Comparison of ENCODE assay signal across 10 mouse cellular contexts in the genomic region with DNA sequence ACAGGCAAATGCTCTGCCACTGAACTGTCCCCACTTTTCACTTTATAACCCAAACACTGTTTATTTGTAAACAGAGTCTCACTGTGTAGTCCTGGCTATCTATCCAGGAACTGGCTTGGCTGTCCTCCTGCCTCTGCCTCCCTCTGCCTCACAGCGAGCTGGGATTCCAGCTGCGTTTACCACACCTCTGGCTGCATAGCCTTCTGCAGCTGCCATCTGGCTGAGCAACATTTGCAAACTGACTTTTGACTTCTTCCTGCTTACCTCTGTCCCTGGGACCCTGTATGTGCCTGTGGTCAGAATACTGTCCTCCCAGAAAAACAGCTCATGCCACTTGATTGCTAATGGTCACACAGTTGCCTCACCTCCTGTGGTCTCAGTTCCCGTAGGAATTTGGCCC. TPM values are rescaled to one million over a fixed set of nuclear protein-coding genes. Genes with fewer than 3 reads are reported as not detected.
DNase-seq lines count a peak whose midpoint lies in the region; ATAC-seq lines count a peak whose summit lies in the region.
"Had no signal": no experiment of that assay in that cellular context is flagged by ENCODE, and none has a peak within 500 bp of the region (broad histone marks: within the 10 kb centered on the region; RNA-seq: fewer than 3 reads in every experiment).

No protein-coding gene starts in this region.

- no peak overlapping the region for H3K4me2 ChIP-seq in embryonic facial prominence, embryonic 11.5 days (ENCODE audit: low read depth, low read length)
- no peak overlapping the region for H3K4me2 ChIP-seq in kidney, embryonic 14.5 days (replicated peaks; ENCODE audit: low read depth, low read length)
- H3K4me2 ChIP-seq in intestine, embryonic 16.5 days (ENCODE audit: low read depth, low read length), result peak overlapping the region; percentile 89

- H3K9ac ChIP-seq in embryonic facial prominence, embryonic 11.5 days (replicated peaks; ENCODE audit: low read length), result no peak overlapping the region
- H3K9ac ChIP-seq in kidney, embryonic 14.5 days (ENCODE audit: low read depth, low read length), result no peak overlapping the region
- H3K9ac ChIP-seq in intestine, embryonic 16.5 days (ENCODE audit: low read depth, low read length), result peak overlapping the region; percentile 84

- no peak for ATAC-seq in embryonic facial prominence, embryonic 11.5 days (replicated peaks; ENCODE audit: insufficient number of reproducible peaks, low FRiP score, low TSS enrichment, low read depth)
- ATAC-seq in kidney, embryonic 14.5 days (ENCODE audit: low FRiP score, low TSS enrichment), result no peak
- ATAC-seq in intestine, embryonic 16.5 days, result no peak
- ATAC-seq in megakaryocyte-erythroid progenitor cell, adult 5-6 weeks (replicated peaks; ENCODE audit: low FRiP score, low TSS enrichment, poor library complexity, severe bottlenecking), result no peak

- 71% methylated on average over 3 of the region's 3 CpGs for WGBS in embryonic facial prominence, embryonic 11.5 days
- WGBS in embryonic facial prominence, embryonic 10.5 days, result 77% methylated on average over 3 of the region's 3 CpGs
- 60% methylated on average over 3 of the region's 3 CpGs for WGBS in kidney, embryonic 14.5 days
- WGBS in intestine, embryonic 16.5 days, result 46% methylated on average over 3 of the region's 3 CpGs

- no peaks in the 10 kb centered on the region; the same call in 1 of the 2 replicates for H3K36me3 ChIP-seq in embryonic facial prominence, embryonic 11.5 days (replicated peaks; ENCODE audit: control insufficient read depth, insufficient read depth, low read depth, low read length)
- H3K36me3 ChIP-seq in embryonic facial prominence, embryonic 10.5 days (replicated peaks), result peaks cover 19% of the 10 kb centered on the region
- peaks cover 13% of the 10 kb centered on the region for H3K36me3 ChIP-seq in kidney, embryonic 14.5 days (ENCODE audit: control insufficient read depth, insufficient read depth, low read length)
- no peaks in the 10 kb centered on the region for H3K36me3 ChIP-seq in intestine, embryonic 16.5 days (ENCODE audit: control insufficient read depth, insufficient read depth, low read length)

- H3K27me3 ChIP-seq in embryonic facial prominence, embryonic 11.5 days (ENCODE audit: control insufficient read depth, insufficient read depth, low read length), result no peaks in the 10 kb centered on the region
- no peaks in the 10 kb centered on the region for H3K27me3 ChIP-seq in embryonic facial prominence, embryonic 10.5 days (replicated peaks; ENCODE audit: low read depth, poor library complexity, severe bottlenecking)
- no peaks in the 10 kb centered on the region for H3K27me3 ChIP-seq in kidney, embryonic 14.5 days (ENCODE audit: control insufficient read depth, insufficient read depth, low read length)
- no peaks in the 10 kb centered on the region for H3K27me3 ChIP-seq in intestine, embryonic 16.5 days (replicated peaks; ENCODE audit: control insufficient read depth, insufficient read depth, low read length)

- H3K4me3 ChIP-seq in embryonic facial prominence, embryonic 11.5 days (ENCODE audit: low read depth, low read length), result no peak overlapping the region
- H3K4me3 ChIP-seq in embryonic facial prominence, embryonic 10.5 days, result no peak overlapping the region
- no peak overlapping the region for H3K4me3 ChIP-seq in kidney, embryonic 14.5 days (ENCODE audit: low read length)
- H3K4me3 ChIP-seq in intestine, embryonic 16.5 days (ENCODE audit: low read length), result peak overlapping the region; percentile 1; the same call in 1 of the 2 replicates

- peak overlapping the region; percentile 89; the same call in 1 of the 2 replicates for H3K27ac ChIP-seq in embryonic facial prominence, embryonic 11.5 days (replicated peaks; ENCODE audit: low read depth, low read length)
- H3K27ac ChIP-seq in embryonic facial prominence, embryonic 10.5 days (replicated peaks), result no peak overlapping the region
- 0 out of 2 replicates have a peak overlapping the region, but pooled peaks have one; percentile 7 for H3K27ac ChIP-seq in kidney, embryonic 14.5 days (ENCODE audit: low read depth, low read length)
- peak overlapping the region; percentile 98 for H3K27ac ChIP-seq in intestine, embryonic 16.5 days (ENCODE audit: low read length)

- DNase-seq in embryonic facial prominence, embryonic 11.5 days (ENCODE audit: low spot score), result no peak
- DNase-seq in embryonic facial prominence, embryonic 10.5 days (ENCODE audit: low spot score), result no peak
- no peak for DNase-seq in kidney, adult 8-10 months
- DNase-seq in naive thymus-derived CD4-positive, alpha-beta T cell, adult 2 months (ENCODE audit: low read depth), result peak; percentile 29
- no peak for DNase-seq in ovary, adult 18-20 months (ENCODE audit: low spot score)
- DNase-seq: right cerebral cortex, postnatal 4 days had no signal

- peaks cover 3% of the 10 kb centered on the region for H3K4me1 ChIP-seq in embryonic facial prominence, embryonic 11.5 days (ENCODE audit: control insufficient read depth, insufficient read depth, low read length)
- peaks cover 69% of the 10 kb centered on the region for H3K4me1 ChIP-seq in embryonic facial prominence, embryonic 10.5 days
- peaks cover 58% of the 10 kb centered on the region for H3K4me1 ChIP-seq in kidney, embryonic 14.5 days (ENCODE audit: control insufficient read depth, insufficient read depth, low read length)
- H3K4me1 ChIP-seq in intestine, embryonic 16.5 days (ENCODE audit: control insufficient read depth, insufficient read depth, low read length), result peaks cover 66% of the 10 kb centered on the region

- H3K9me3 ChIP-seq in embryonic facial prominence, embryonic 11.5 days (replicated peaks; ENCODE audit: control insufficient read depth, low read length), result no peaks in the 10 kb centered on the region
- H3K9me3 ChIP-seq in embryonic facial prominence, embryonic 10.5 days, result no peaks in the 10 kb centered on the region
- no peaks in the 10 kb centered on the region for H3K9me3 ChIP-seq in kidney, embryonic 14.5 days (ENCODE audit: control insufficient read depth, low read length)
- H3K9me3 ChIP-seq in intestine, embryonic 16.5 days (ENCODE audit: control insufficient read depth, low read length), result no peaks in the 10 kb centered on the region

RNA-seq across cellular contexts. Expression of a gene that starts 1.5 kb away (rescaled TPM):
- 127 and 132 TPM in 2 replicates for polyA plus RNA-seq in embryonic facial prominence, embryonic 11.5 days (2014; fragmentation: Nextera tagmentation; extraction: Ambion mirVana)
- 156 and 161 TPM in 2 replicates for polyA plus RNA-seq in embryonic facial prominence, embryonic 10.5 days (2016; fragmentation: Nextera tagmentation; extraction: Ambion mirVana)
- polyA plus RNA-seq in kidney, embryonic 14.5 days (2014; fragmentation: Nextera tagmentation; extraction: Ambion mirVana), result 129 and 174 TPM in 2 replicates
- 119 and 147 TPM in 2 replicates for polyA plus RNA-seq in intestine, embryonic 16.5 days (2015; fragmentation: Nextera tagmentation; extraction: Ambion mirVana)
- total RNA-seq in megakaryocyte-erythroid progenitor cell, adult 5-6 weeks (2014; fragmentation: Nextera tagmentation), result 191 and 266 TPM in 2 replicates
- 46.7 and 52.5 TPM in 2 replicates for total RNA-seq in megakaryocyte-erythroid progenitor cell, adult 5-6 weeks (2017)

RNA-seq across cellular contexts. Expression of a gene that starts 1.7 kb away (rescaled TPM):
- polyA plus RNA-seq in embryonic facial prominence, embryonic 11.5 days (2014; fragmentation: Nextera tagmentation; extraction: Ambion mirVana), result 3.3 and 4.3 TPM in 2 replicates
- polyA plus RNA-seq in embryonic facial prominence, embryonic 10.5 days (2016; fragmentation: Nextera tagmentation; extraction: Ambion mirVana), result 3.5 and 4.8 TPM in 2 replicates
- polyA plus RNA-seq in kidney, embryonic 14.5 days (2014; fragmentation: Nextera tagmentation; extraction: Ambion mirVana), result 3.6 and 4.1 TPM in 2 replicates
- 9.6 and 10.7 TPM in 2 replicates for polyA plus RNA-seq in intestine, embryonic 16.5 days (2015; fragmentation: Nextera tagmentation; extraction: Ambion mirVana)
- 7.2 and 9.4 TPM in 2 replicates for total RNA-seq in megakaryocyte-erythroid progenitor cell, adult 5-6 weeks (2014; fragmentation: Nextera tagmentation)
- total RNA-seq in megakaryocyte-erythroid progenitor cell, adult 5-6 weeks (2017), result 0.70 and 1.0 TPM in 2 replicates

RNA-seq across cellular contexts. Expression of a gene that starts 17.9 kb away (rescaled TPM):
- 0.17 TPM in 1 of 2 replicates, not detected in the other for polyA plus RNA-seq in embryonic facial prominence, embryonic 11.5 days (2014; fragmentation: Nextera tagmentation; extraction: Ambion mirVana)
- 0.28 and 0.41 TPM in 2 replicates for polyA plus RNA-seq in embryonic facial prominence, embryonic 10.5 days (2016; fragmentation: Nextera tagmentation; extraction: Ambion mirVana)
- 0.58 and 0.59 TPM in 2 replicates for polyA plus RNA-seq in kidney, embryonic 14.5 days (2014; fragmentation: Nextera tagmentation; extraction: Ambion mirVana)
- 0.20 and 0.29 TPM in 2 replicates for polyA plus RNA-seq in intestine, embryonic 16.5 days (2015; fragmentation: Nextera tagmentation; extraction: Ambion mirVana)
- total RNA-seq in megakaryocyte-erythroid progenitor cell, adult 5-6 weeks (2014; fragmentation: Nextera tagmentation), result 0.45 and 7.0 TPM in 2 replicates
- 3.5 TPM in 1 of 2 replicates, not detected in the other for total RNA-seq in megakaryocyte-erythroid progenitor cell, adult 5-6 weeks (2017)
- polyA plus RNA-seq: intestine, embryonic 14.5 days had no signal

RNA-seq across cellular contexts. Expression of a gene that starts 17.9 kb away (rescaled TPM):
- 30.4 and 32.9 TPM in 2 replicates for polyA plus RNA-seq in embryonic facial prominence, embryonic 11.5 days (2014; fragmentation: Nextera tagmentation; extraction: Ambion mirVana)
- 27.7 and 29.9 TPM in 2 replicates for polyA plus RNA-seq in embryonic facial prominence, embryonic 10.5 days (2016; fragmentation: Nextera tagmentation; extraction: Ambion mirVana)
- 75.1 and 85.7 TPM in 2 replicates for polyA plus RNA-seq in kidney, embryonic 14.5 days (2014; fragmentation: Nextera tagmentation; extraction: Ambion mirVana)
- polyA plus RNA-seq in intestine, embryonic 16.5 days (2015; fragmentation: Nextera tagmentation; extraction: Ambion mirVana), result 170 and 173 TPM in 2 replicates
- total RNA-seq in megakaryocyte-erythroid progenitor cell, adult 5-6 weeks (2014; fragmentation: Nextera tagmentation), result 166 and 173 TPM in 2 replicates
- 83.2 and 116 TPM in 2 replicates for total RNA-seq in megakaryocyte-erythroid progenitor cell, adult 5-6 weeks (2017)

RNA-seq across cellular contexts. Expression of a gene that starts 21.7 kb away (rescaled TPM):
- 416 and 441 TPM in 2 replicates for polyA plus RNA-seq in embryonic facial prominence, embryonic 11.5 days (2014; fragmentation: Nextera tagmentation; extraction: Ambion mirVana)
- 405 and 416 TPM in 2 replicates for polyA plus RNA-seq in embryonic facial prominence, embryonic 10.5 days (2016; fragmentation: Nextera tagmentation; extraction: Ambion mirVana)
- polyA plus RNA-seq in kidney, embryonic 14.5 days (2014; fragmentation: Nextera tagmentation; extraction: Ambion mirVana), result 350 and 420 TPM in 2 replicates
- 259 and 306 TPM in 2 replicates for polyA plus RNA-seq in intestine, embryonic 16.5 days (2015; fragmentation: Nextera tagmentation; extraction: Ambion mirVana)
- 164 and 220 TPM in 2 replicates for total RNA-seq in megakaryocyte-erythroid progenitor cell, adult 5-6 weeks (2014; fragmentation: Nextera tagmentation)
- 144 and 182 TPM in 2 replicates for total RNA-seq in megakaryocyte-erythroid progenitor cell, adult 5-6 weeks (2017)
